18 mouse cellular contexts compared by ENCODE assay signal in the genomic region with DNA sequence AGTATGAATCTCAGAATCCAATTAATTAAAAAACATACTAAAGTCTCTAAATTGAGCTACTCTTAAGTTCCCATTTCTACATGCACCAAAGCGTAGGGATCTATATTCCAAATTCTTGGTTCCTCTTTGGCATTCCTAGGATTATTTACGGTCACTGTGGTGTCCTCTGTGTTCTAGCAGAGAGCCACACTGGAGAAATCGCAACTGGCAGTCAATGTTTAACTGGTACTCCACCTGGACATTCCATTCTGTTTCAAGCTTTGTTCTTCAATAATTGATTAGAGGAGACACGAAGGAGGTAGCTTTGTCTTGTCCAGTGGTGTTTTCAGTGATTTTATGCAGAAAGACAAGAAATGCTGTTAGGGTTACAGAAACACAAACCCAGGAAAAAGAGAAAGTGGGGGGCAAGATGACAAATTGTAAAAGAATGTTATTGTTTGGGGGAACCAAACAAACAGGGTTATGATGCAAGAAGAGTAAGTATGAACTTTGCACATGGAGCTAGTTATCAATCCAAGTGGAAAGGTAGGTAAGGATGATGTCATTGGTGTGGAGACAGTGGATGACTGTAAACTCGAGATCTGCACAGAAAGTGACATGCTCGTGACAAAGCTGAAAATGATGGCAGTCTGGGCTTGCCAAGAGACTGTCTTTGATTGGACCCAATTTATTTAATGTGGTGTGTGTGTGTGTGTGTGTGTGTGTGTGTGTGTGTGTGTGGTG. TPM values are rescaled to one million over a fixed set of nuclear protein-coding genes. Genes with fewer than 3 reads are reported as not detected.
"Had no signal": no experiment of that assay in that cellular context is flagged by ENCODE, and none has a peak within 500 bp of the region (broad histone marks: within the 10 kb centered on the region; RNA-seq: fewer than 3 reads in every experiment).

No protein-coding gene starts in this region.

- H3K27ac ChIP-seq: left cerebral cortex, adult 2 months; limb, embryonic 10.5 days; midbrain, embryonic 10.5 days; neural tube, embryonic 12.5 days; stomach, embryonic 15.5 days had no signal

- H3K4me2 ChIP-seq: lung, embryonic 14.5 days; neural tube, embryonic 12.5 days; stomach, embryonic 15.5 days had no signal

- H3K4me1 ChIP-seq: neural tube, embryonic 12.5 days; stomach, embryonic 15.5 days had no signal

- ATAC-seq: hindbrain, embryonic 16.5 days; inflammation-experienced regulatory T-cells, adult 6 months had no signal

- H3K36me3 ChIP-seq: limb, embryonic 10.5 days; midbrain, embryonic 10.5 days; neural tube, embryonic 12.5 days; stomach, embryonic 15.5 days had no signal

- H3K4me3 ChIP-seq: left cerebral cortex, adult 2 months; limb, embryonic 10.5 days; midbrain, embryonic 10.5 days; neural tube, embryonic 12.5 days; stomach, embryonic 15.5 days had no signal

- H3K27me3 ChIP-seq: neural tube, embryonic 12.5 days; stomach, embryonic 15.5 days had no signal

- H3K9me3 ChIP-seq: limb, embryonic 10.5 days; midbrain, embryonic 10.5 days; neural tube, embryonic 12.5 days; stomach, embryonic 15.5 days had no signal

- H3K9ac ChIP-seq: lung, embryonic 14.5 days; neural tube, embryonic 12.5 days; stomach, embryonic 15.5 days had no signal

- DNase-seq: kidney, postnatal 10 days; lung, embryonic 14.5 days; lung, postnatal 10 days; lung, postnatal 4 days; midbrain, embryonic 14.5 days; right cerebral cortex, postnatal 4 days; thymus, adult 2 months; thymus, postnatal 25 days had no signal

RNA-seq across cellular contexts. Expression of a gene that starts 43.6 kb away (rescaled TPM):
- polyA plus RNA-seq: hindbrain, embryonic 16.5 days; inflammation-experienced regulatory T-cells, adult 6 months; large intestine, adult 2 months; limb, embryonic 10.5 days; limb, embryonic 14.5 days; lung, embryonic 14.5 days; spleen, adult 2 months; stomach, embryonic 15.5 days had no signal
